Mouse (Mus musculus): ENCODE results near the gene Fgd3. TPM values are rescaled to one million over a fixed set of nuclear protein-coding genes. Genes with fewer than 3 reads are reported as not detected.

Fgd3 gene
- polyA plus RNA-seq, 1 experiment, result not detected

DNA sequence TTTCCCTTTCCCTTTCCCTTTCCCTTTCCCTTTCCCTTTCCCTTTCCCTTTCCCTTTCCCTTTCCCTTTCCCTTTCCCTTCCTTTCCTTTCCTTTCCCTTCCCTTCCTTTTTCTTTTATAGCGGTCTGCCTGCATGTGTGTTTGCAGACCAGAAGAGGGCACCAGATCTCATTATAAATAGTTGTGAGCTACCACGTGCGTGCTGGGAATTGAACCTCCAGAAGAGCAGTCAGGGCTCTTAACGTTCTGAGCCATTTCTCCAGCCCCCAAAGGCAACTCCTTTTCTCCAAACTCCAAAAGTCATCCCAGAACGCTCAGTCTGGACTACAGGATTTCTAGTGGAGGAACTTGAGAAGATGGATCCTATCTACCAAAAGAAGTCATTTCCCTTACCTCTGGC is 99.2 kb downstream of the Fgd3 start:
- Histone ChIP-seq H3K4me3 (ENCODE audit: insufficient read depth, low read depth, low read length) (no peak overlapping the region), H3K4me1 (ENCODE audit: control insufficient read depth, insufficient read depth, low read length) (peaks cover 6% of the 10 kb centered on the region), H3K27ac (ENCODE audit: insufficient read depth, low read depth, low read length) (no peak overlapping the region)
- WGBS, result 45% methylated on average over 5 of the region's 5 CpGs
- no peak for TF ChIP-seq POLR2A (IDR thresholded peaks at IDR 0.05; ENCODE audit: insufficient read depth, low read depth, low read length)
- TF ChIP-seq CTCF (IDR thresholded peaks at IDR 0.05; ENCODE audit: insufficient read depth, low read depth, low read length), result no peak

DNA sequence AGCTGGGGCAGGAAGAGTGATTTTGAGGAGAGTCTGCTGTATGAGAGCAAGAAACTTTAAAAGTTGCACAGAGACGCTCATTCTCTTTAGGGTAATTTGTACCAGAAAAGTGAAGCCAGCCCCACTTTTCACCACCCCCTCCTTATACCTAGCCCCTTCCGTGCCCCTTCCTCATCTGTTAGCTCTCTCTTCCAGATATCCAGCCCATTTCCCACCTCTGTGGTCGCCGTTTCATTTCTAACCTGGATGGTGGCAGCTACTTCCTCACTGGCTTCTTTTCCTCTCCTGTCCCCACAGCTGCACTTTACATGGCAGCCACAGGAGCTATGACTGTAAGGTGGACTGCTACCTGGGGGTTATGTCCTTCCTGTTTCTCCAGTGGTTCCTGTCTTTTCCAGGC is 100.7 kb downstream of the Fgd3 start:
- Histone ChIP-seq H3K27ac (ENCODE audit: insufficient read depth, low read depth, low read length) (no peak overlapping the region), H3K4me1 (ENCODE audit: control insufficient read depth, insufficient read depth, low read length) (peaks cover 8% of the 10 kb centered on the region), H3K4me3 (ENCODE audit: insufficient read depth, low read depth, low read length) (no peak overlapping the region)
- WGBS, result 91% methylated on average over 4 of the region's 4 CpGs
- TF ChIP-seq CTCF (IDR thresholded peaks at IDR 0.05; ENCODE audit: insufficient read depth, low read depth, low read length) (no peak), POLR2A (IDR thresholded peaks at IDR 0.05; ENCODE audit: insufficient read depth, low read depth, low read length) (no peak)

DNA sequence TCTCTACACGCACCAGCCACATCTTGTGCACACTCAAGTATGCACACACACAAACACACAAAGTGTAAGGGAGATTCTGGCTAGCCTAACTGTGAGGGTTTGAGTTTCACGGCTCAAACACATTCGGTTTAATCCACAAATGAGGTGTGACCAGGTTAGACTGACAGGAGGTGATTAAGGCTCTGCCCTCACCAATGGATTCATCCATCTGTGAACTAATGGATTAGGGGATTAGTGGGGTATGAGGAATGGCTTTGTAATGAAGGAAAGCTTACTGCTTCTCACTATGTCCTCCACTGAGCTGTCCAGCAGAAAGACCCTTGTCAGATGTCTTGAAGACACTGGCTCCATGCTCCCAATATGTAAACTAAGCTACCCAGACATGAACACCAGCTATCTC is 101.5 kb downstream of the Fgd3 start:
- Histone ChIP-seq H3K27ac (ENCODE audit: insufficient read depth, low read depth, low read length) (no peak overlapping the region), H3K4me1 (ENCODE audit: control insufficient read depth, insufficient read depth, low read length) (peaks cover 13% of the 10 kb centered on the region), H3K4me3 (ENCODE audit: insufficient read depth, low read depth, low read length) (no peak overlapping the region)
- TF ChIP-seq POLR2A (IDR thresholded peaks at IDR 0.05; ENCODE audit: insufficient read depth, low read depth, low read length) (no peak), CTCF (IDR thresholded peaks at IDR 0.05; ENCODE audit: insufficient read depth, low read depth, low read length) (no peak)
- 56% methylated on average over 3 of the region's 3 CpGs for WGBS

DNA sequence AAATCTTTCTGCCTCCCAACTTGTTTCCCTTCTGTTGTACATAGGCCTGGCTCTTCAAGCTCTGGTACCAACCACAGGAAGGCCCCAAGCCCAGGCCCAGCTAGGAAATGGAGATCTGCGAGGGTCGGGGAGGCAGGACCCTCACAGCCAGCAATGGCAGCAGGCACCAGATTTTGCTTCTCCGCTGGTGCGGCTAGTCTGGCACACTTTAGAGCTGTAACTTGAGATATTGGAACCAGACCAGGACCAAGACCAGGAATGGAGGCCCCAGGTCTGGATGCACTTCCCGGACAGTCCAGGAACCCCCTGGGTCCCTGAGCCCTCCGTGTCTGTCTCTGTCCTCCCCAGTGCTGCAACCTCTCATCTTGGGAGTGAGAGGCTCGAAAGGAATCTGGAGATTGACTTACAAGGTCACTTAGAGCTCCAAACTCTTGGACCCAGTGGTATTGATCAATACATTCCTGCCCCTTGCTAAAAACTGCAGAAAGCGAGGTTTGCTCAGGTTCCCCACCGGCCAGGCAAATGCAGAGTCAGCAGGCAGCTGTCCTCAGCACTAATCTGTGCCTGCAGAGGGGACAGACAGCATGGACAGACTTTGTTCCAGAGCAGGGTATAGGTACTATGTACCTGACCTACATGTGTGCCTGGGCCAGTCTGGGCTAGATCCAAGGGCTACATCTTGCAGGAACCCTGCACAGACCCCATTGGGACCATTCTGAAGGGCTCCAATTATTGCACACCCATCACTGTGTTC is 103.1 kb downstream of the Fgd3 start:
- no peak overlapping the region for H3K4me3 ChIP-seq (ENCODE audit: insufficient read depth, low read depth, low read length)
- TF ChIP-seq POLR2A (IDR thresholded peaks at IDR 0.05; ENCODE audit: insufficient read depth, low read depth, low read length) (no peak), CTCF (IDR thresholded peaks at IDR 0.05; ENCODE audit: insufficient read depth, low read depth, low read length) (no peak)
- H3K4me1 ChIP-seq (ENCODE audit: control insufficient read depth, insufficient read depth, low read length), result peaks cover 23% of the 10 kb centered on the region
- H3K27ac ChIP-seq (ENCODE audit: insufficient read depth, low read depth, low read length), result no peak overlapping the region
- 87% methylated on average over 9 of the region's 9 CpGs for WGBS

DNA sequence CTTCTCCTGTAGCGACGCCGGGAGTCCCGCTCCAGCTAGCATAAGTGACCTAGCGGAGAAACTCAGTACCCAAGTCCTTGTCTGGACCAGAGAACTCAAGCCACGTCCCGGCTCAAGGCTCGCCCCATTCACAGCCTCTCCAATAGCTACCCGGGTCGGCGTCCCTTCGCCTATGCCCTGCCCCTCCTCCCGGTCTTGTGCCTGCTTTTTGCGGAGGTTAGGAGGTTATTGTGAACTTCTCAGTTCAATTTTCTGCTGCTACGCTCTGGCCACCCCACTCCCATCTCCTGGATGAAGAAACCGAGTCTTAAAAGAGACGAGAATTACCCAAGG is 103.9 kb downstream of the Fgd3 start:
- WGBS, result 10% methylated on average over 17 of the region's 17 CpGs
- Histone ChIP-seq H3K4me3 (ENCODE audit: insufficient read depth, low read depth, low read length) (peak overlapping the region; percentile 94), H3K27ac (ENCODE audit: insufficient read depth, low read depth, low read length) (no peak overlapping the region; the same call in 1 of the 2 replicates), H3K4me1 (ENCODE audit: control insufficient read depth, insufficient read depth, low read length) (peaks cover 23% of the 10 kb centered on the region)
- TF ChIP-seq CTCF (IDR thresholded peaks at IDR 0.05; ENCODE audit: insufficient read depth, low read depth, low read length) (no peak), POLR2A (IDR thresholded peaks at IDR 0.05; ENCODE audit: insufficient read depth, low read depth, low read length) (no peak)

DNA sequence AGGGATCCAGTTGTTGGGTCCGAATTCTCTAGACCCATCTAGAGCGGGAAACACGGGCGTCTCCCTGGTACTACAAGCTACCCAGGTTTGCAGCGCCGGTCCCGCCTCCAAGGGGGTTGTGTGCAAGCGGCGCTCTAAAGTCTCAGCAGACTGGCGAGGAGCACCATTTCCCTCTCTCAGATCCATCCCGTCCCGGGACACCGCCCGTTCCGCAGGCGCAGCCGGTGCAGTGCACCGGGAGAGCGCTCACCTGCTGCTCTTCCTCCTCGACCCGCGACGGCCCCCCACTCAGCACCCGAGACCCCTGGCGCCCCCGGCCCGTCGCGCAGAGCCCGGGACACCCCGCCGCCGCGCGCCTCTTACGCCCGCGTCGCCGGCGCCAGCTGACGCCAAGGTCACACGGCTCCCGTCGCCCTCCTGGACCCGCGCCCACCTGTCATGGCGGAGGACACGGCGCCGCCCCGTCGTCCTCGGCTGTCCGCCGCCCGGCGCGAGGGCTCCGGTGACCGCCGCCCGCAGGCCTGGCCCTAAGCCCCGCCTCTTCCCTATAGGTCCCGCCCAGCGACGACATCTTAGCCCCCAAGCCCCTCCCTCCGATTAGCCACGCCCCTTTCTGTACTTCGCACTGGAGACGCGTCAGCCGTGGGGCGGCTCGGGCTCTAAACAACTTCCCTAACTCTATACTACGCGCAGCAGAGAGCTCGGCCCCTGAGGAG is 104.4 kb downstream of the Fgd3 start, which contains the start of gene Card19:
Card19 (minus strand) TSS at position 534 of the 716 bp plus-strand sequence.
- under 1% methylated on average over 78 of the region's 78 CpGs for WGBS
- H3K4me3 ChIP-seq (ENCODE audit: insufficient read depth, low read depth, low read length), result peak within 1 kb of the TSS; percentile 94
- TF ChIP-seq POLR2A (IDR thresholded peaks at IDR 0.05; ENCODE audit: insufficient read depth, low read depth, low read length) (peak; percentile 35; the same call in 1 of the 2 replicates), CTCF (IDR thresholded peaks at IDR 0.05; ENCODE audit: insufficient read depth, low read depth, low read length) (no peak)
- H3K4me1 ChIP-seq (ENCODE audit: control insufficient read depth, insufficient read depth, low read length), result peaks cover 23% of the 10 kb centered on the region
- H3K27ac ChIP-seq (ENCODE audit: insufficient read depth, low read depth, low read length), result no peak within 1 kb of the TSS; the same call in 1 of the 2 replicates

DNA sequence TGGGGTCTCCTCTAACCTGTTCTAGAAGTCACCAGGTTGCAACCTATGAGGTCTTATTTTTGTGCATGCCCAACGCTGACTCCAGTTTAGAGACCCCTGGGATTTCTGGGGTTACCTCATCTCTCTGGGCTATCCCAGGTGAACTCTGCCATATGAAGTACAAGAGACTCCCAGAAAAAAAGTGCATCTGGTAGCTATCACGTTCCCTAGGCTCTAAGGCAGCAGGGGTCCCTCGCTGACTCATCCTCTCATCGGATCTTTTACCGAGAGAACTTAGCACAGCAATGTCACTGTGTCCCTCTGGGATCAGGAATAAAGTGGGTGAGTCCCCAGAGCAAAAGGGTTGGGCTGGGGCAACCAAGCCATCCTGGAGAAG is 105.0 kb downstream of the Fgd3 start:
- WGBS, result 13% methylated on average over 5 of the region's 5 CpGs
- no peak overlapping the region for H3K27ac ChIP-seq (ENCODE audit: insufficient read depth, low read depth, low read length)
- H3K4me1 ChIP-seq (ENCODE audit: control insufficient read depth, insufficient read depth, low read length), result peaks cover 23% of the 10 kb centered on the region
- no peak for TF ChIP-seq POLR2A (IDR thresholded peaks at IDR 0.05; ENCODE audit: insufficient read depth, low read depth, low read length)
- TF ChIP-seq CTCF (IDR thresholded peaks at IDR 0.05; ENCODE audit: insufficient read depth, low read depth, low read length), result no peak
- H3K4me3 ChIP-seq (ENCODE audit: insufficient read depth, low read depth, low read length), result peak overlapping the region; percentile 94

DNA sequence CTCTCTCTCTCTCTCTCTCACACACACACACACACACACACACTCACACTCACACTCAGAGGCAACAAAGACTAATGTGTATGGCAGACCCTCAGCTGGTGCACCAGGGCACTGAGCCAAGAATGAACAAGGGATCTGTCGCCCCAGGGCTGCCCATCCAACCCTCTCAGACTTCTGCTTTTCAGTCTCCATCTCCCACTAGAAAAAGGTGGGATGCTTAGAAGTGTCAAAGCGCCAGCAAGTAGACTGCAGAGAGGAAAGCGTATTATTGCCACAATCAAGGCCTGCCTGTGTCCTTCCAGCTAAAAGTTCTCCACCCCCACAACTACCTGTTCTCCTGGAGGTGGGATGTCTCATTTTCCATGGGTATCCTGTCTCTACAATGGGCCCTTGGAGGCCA is 105.7 kb downstream of the Fgd3 start:
- Histone ChIP-seq H3K27ac (ENCODE audit: insufficient read depth, low read depth, low read length) (no peak overlapping the region), H3K4me1 (ENCODE audit: control insufficient read depth, insufficient read depth, low read length) (peaks cover 23% of the 10 kb centered on the region), H3K4me3 (ENCODE audit: insufficient read depth, low read depth, low read length) (no peak overlapping the region)
- TF ChIP-seq POLR2A (IDR thresholded peaks at IDR 0.05; ENCODE audit: insufficient read depth, low read depth, low read length), result no peak
- no peak for TF ChIP-seq CTCF (IDR thresholded peaks at IDR 0.05; ENCODE audit: insufficient read depth, low read depth, low read length)
- WGBS, result 75% methylated on average over 3 of the region's 3 CpGs

DNA sequence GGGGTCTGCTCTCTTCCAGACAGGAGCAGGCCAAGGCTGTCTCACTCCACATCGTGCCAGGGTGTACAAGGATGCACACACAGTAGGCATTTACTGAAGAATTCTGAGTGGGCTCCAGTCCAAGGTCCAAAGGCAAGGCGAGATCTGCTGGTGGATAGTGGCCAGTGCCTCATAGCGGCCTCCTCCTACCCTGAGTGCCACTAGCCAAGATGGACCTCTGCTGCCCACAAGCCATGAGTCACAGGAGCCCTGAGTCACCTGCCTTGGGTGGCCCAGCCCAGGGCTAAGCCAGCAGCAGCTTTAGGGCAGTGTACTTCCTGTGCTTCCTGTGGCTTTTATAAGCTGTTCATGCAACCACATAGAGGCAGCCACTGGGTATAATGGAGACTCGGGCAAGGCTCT is 106.6 kb downstream of the Fgd3 start:
- Histone ChIP-seq H3K4me3 (ENCODE audit: insufficient read depth, low read depth, low read length) (no peak overlapping the region), H3K4me1 (ENCODE audit: control insufficient read depth, insufficient read depth, low read length) (peaks cover 23% of the 10 kb centered on the region), H3K27ac (ENCODE audit: insufficient read depth, low read depth, low read length) (no peak overlapping the region)
- no peak for TF ChIP-seq CTCF (IDR thresholded peaks at IDR 0.05; ENCODE audit: insufficient read depth, low read depth, low read length)
- no peak for TF ChIP-seq POLR2A (IDR thresholded peaks at IDR 0.05; ENCODE audit: insufficient read depth, low read depth, low read length)
- 55% methylated on average over 4 of the region's 4 CpGs for WGBS
